Mouse (Mus musculus): ENCODE measurements at regions not wholly inside any gene's neighbourhood (a gene's known extent, or its start where the extent isn't known, plus 50 kb on each side); places are given as distances from the start of the nearest gene placed in this dataset.

GRCm38 (mm10) chr13:103683169-103683568 is 91.2 kb downstream of the Srek1 start:
- H3K27me3 ChIP-seq (ENCODE audit: control insufficient read depth, insufficient read depth, insufficient read length) = no peaks in the 10 kb centered on the region
- no peak overlapping the region for H3K4me3 ChIP-seq (ENCODE audit: insufficient read depth, poor library complexity, severe bottlenecking)
- H3K36me3 ChIP-seq (ENCODE audit: control insufficient read depth, insufficient read depth) = no peaks in the 10 kb centered on the region
- no peaks in the 10 kb centered on the region for H3K79me3 ChIP-seq (ENCODE audit: low read depth)
- no peak overlapping the region for H3ac ChIP-seq (ENCODE audit: control insufficient read depth, insufficient read length, low read depth)
- TF ChIP-seq CTCF (IDR thresholded peaks at IDR 0.05; ENCODE audit: control insufficient read depth, insufficient read depth, insufficient read length) (no peak), CEBPB (IDR thresholded peaks at IDR 0.05; ENCODE audit: low read depth) (no peak), USF1 (IDR thresholded peaks at IDR 0.05; ENCODE audit: low read depth) (no peak), MYOG (IDR thresholded peaks at IDR 0.05; ENCODE audit: control insufficient read depth, extremely low read depth, insufficient read length) (no peak), FOSL1 (IDR thresholded peaks at IDR 0.05; ENCODE audit: insufficient read depth, low read length, poor library complexity, severe bottlenecking) (no peak), MAX (IDR thresholded peaks at IDR 0.05) (no peak), MYOD1 (IDR thresholded peaks at IDR 0.05; ENCODE audit: control insufficient read depth, insufficient read length, low read depth) (no peak)
- H3K79me2 ChIP-seq (ENCODE audit: control insufficient read depth, insufficient read depth) = no peaks in the 10 kb centered on the region

GRCm38 (mm10) chr13:103680740-103681139 is 93.7 kb downstream of the Srek1 start:
- Histone ChIP-seq H3K4me3 (ENCODE audit: insufficient read depth, poor library complexity, severe bottlenecking) (no peak overlapping the region), H3K79me3 (ENCODE audit: low read depth) (no peaks in the 10 kb centered on the region), H3K36me3 (ENCODE audit: control insufficient read depth, insufficient read depth) (no peaks in the 10 kb centered on the region), H3K79me2 (ENCODE audit: control insufficient read depth, insufficient read depth) (no peaks in the 10 kb centered on the region), H3ac (ENCODE audit: control insufficient read depth, insufficient read length, low read depth) (no peak overlapping the region), H3K27me3 (ENCODE audit: control insufficient read depth, insufficient read depth, insufficient read length) (no peaks in the 10 kb centered on the region)
- TF ChIP-seq CEBPB (IDR thresholded peaks at IDR 0.05; ENCODE audit: low read depth) (no peak), CTCF (IDR thresholded peaks at IDR 0.05; ENCODE audit: control insufficient read depth, insufficient read depth, insufficient read length) (no peak), MAX (IDR thresholded peaks at IDR 0.05) (no peak), MYOG (IDR thresholded peaks at IDR 0.05; ENCODE audit: control insufficient read depth, extremely low read depth, insufficient read length) (no peak), FOSL1 (IDR thresholded peaks at IDR 0.05; ENCODE audit: insufficient read depth, low read length, poor library complexity, severe bottlenecking) (no peak), MYOD1 (IDR thresholded peaks at IDR 0.05; ENCODE audit: control insufficient read depth, insufficient read length, low read depth) (peak; percentile 32), USF1 (IDR thresholded peaks at IDR 0.05; ENCODE audit: low read depth) (no peak)

GRCm38 (mm10) chr13:103680052-103680451 is 94.4 kb downstream of the Srek1 start:
- no peaks in the 10 kb centered on the region for H3K36me3 ChIP-seq (ENCODE audit: control insufficient read depth, insufficient read depth)
- no peak overlapping the region for H3K4me3 ChIP-seq (ENCODE audit: insufficient read depth, poor library complexity, severe bottlenecking)
- no peaks in the 10 kb centered on the region for H3K27me3 ChIP-seq (ENCODE audit: control insufficient read depth, insufficient read depth, insufficient read length)
- TF ChIP-seq USF1 (IDR thresholded peaks at IDR 0.05; ENCODE audit: low read depth) (peak; percentile 86), MAX (IDR thresholded peaks at IDR 0.05) (no peak)
- no peaks in the 10 kb centered on the region for H3K79me3 ChIP-seq (ENCODE audit: low read depth)
- no peak overlapping the region for H3ac ChIP-seq (ENCODE audit: control insufficient read depth, insufficient read length, low read depth)
- no peaks in the 10 kb centered on the region for H3K79me2 ChIP-seq (ENCODE audit: control insufficient read depth, insufficient read depth)

DNA sequence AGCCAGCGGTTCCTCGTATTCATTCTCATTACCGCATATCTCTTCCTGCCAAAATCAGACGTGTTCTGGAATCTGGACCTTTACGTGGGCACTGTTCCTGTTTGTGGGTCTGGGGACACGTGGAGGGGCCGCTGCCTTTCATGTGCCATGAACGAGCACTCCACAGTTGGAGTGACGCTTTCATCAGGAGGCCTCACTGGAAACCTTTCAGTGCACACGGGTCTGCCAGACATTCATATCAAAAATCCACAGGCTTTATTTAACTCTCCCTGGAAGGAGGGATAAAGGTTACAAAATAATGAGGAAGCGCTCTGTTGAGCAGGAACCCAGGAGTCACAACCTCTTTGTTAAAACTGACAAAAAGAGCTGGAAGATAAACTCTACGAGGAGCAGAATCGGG is 97.6 kb downstream of the Srek1 start:
- Histone ChIP-seq H3K4me3 (ENCODE audit: insufficient read depth, poor library complexity, severe bottlenecking) (no peak overlapping the region), H3K27me3 (ENCODE audit: control insufficient read depth, insufficient read depth, insufficient read length) (no peaks in the 10 kb centered on the region), H3ac (ENCODE audit: control insufficient read depth, insufficient read length, low read depth) (no peak overlapping the region), H3K79me2 (ENCODE audit: control insufficient read depth, insufficient read depth) (no peaks in the 10 kb centered on the region), H3K36me3 (ENCODE audit: control insufficient read depth, insufficient read depth) (no peaks in the 10 kb centered on the region), H3K79me3 (ENCODE audit: low read depth) (no peaks in the 10 kb centered on the region)
- no peak for TF ChIP-seq MYOD1 (IDR thresholded peaks at IDR 0.05; ENCODE audit: control insufficient read depth, insufficient read length, low read depth)
- no peak for TF ChIP-seq USF1 (IDR thresholded peaks at IDR 0.05; ENCODE audit: low read depth)
- no peak for TF ChIP-seq CTCF (IDR thresholded peaks at IDR 0.05; ENCODE audit: control insufficient read depth, insufficient read depth, insufficient read length)
- no peak for TF ChIP-seq MYOG (IDR thresholded peaks at IDR 0.05; ENCODE audit: control insufficient read depth, extremely low read depth, insufficient read length)

- TF ChIP-seq FOSL1 (IDR thresholded peaks at IDR 0.05; ENCODE audit: insufficient read depth, low read length, poor library complexity, severe bottlenecking) (no peak), MYOD1 (IDR thresholded peaks at IDR 0.05; ENCODE audit: control insufficient read depth, insufficient read length, low read depth) (no peak), USF1 (IDR thresholded peaks at IDR 0.05; ENCODE audit: low read depth) (no peak), MYOG (IDR thresholded peaks at IDR 0.05; ENCODE audit: control insufficient read depth, extremely low read depth, insufficient read length) (no peak), CEBPB (IDR thresholded peaks at IDR 0.05; ENCODE audit: low read depth) (no peak), CTCF (IDR thresholded peaks at IDR 0.05; ENCODE audit: control insufficient read depth, insufficient read depth, insufficient read length) (no peak), MAX (IDR thresholded peaks at IDR 0.05) (no peak)
- Histone ChIP-seq H3K27me3 (ENCODE audit: control insufficient read depth, insufficient read depth, insufficient read length) (no peaks in the 10 kb centered on the region), H3K36me3 (ENCODE audit: control insufficient read depth, insufficient read depth) (no peaks in the 10 kb centered on the region), H3K4me3 (ENCODE audit: insufficient read depth, poor library complexity, severe bottlenecking) (no peak overlapping the region), H3K79me3 (ENCODE audit: low read depth) (no peaks in the 10 kb centered on the region), H3K79me2 (ENCODE audit: control insufficient read depth, insufficient read depth) (no peaks in the 10 kb centered on the region), H3ac (ENCODE audit: control insufficient read depth, insufficient read length, low read depth) (no peak overlapping the region)
These were observed 98.2 kb downstream of the Srek1 start for GRCm38 (mm10) chr13:103676221-103676620.

DNA sequence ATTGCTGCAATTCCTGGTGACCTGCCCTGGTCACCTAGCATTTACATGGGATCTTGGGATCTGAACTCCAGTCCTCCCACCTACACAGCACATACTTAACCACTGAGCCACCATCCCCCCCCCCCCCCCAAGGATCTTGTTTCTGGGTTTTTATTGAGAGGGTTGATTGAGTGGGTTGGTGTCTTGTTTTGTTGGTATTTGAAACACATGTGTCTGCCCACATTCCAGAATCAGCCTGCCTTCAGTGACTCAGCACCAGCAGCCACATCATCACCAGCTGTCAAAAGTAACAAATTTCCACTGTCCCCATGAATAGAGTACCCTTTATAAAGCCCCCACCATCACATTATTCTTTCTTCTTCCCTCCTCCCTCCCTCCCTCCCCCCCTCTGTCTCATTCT is 103.8 kb downstream of the Srek1 start:
- Histone ChIP-seq H3K79me3 (ENCODE audit: low read depth) (no peaks in the 10 kb centered on the region), H3ac (ENCODE audit: control insufficient read depth, insufficient read length, low read depth) (no peak overlapping the region), H3K27me3 (ENCODE audit: control insufficient read depth, insufficient read depth, insufficient read length) (no peaks in the 10 kb centered on the region), H3K36me3 (ENCODE audit: control insufficient read depth, insufficient read depth) (no peaks in the 10 kb centered on the region), H3K4me3 (ENCODE audit: insufficient read depth, poor library complexity, severe bottlenecking) (no peak overlapping the region), H3K79me2 (ENCODE audit: control insufficient read depth, insufficient read depth) (no peaks in the 10 kb centered on the region)
- TF ChIP-seq MAX (IDR thresholded peaks at IDR 0.05) (peak; percentile 44), FOSL1 (IDR thresholded peaks at IDR 0.05; ENCODE audit: insufficient read depth, low read length, poor library complexity, severe bottlenecking) (peak; percentile 59), CTCF (IDR thresholded peaks at IDR 0.05; ENCODE audit: control insufficient read depth, insufficient read depth, insufficient read length) (no peak), CEBPB (IDR thresholded peaks at IDR 0.05; ENCODE audit: low read depth) (no peak), MYOG (IDR thresholded peaks at IDR 0.05; ENCODE audit: control insufficient read depth, extremely low read depth, insufficient read length) (no peak), MYOD1 (IDR thresholded peaks at IDR 0.05; ENCODE audit: control insufficient read depth, insufficient read length, low read depth) (peak; percentile 81), USF1 (IDR thresholded peaks at IDR 0.05; ENCODE audit: low read depth) (no peak)
